Mouse (Mus musculus) retina, postnatal 1 day (tissue): Measurements from ENCODE around the gene Irak2.

Source experiments
- DNase-seq: peaks from one replicate; pipeline ENCODE4 v3.0.0-alpha.2; 2012

The Irak2 gene

DNA sequence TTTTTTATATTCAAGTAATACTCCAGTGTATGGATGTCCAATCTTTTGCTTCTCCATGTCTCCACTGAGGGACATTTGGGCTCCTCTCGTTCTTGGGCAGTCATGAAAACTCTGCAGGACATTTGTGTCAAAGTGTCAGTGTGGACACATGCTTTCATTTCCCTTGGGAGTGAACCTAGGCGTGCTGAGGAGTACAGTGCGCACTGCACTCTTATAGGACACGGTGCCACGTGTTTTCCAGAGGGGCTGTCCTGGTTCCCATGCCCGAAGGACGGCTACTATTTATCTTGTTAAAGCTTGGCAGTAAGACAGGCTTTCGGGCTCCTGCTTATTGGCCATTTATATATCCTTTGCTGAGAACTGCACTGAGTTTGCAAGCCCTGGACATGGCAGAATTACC is 4.3 kb downstream of the Irak2 start:
- no peak for DNase-seq

DNA sequence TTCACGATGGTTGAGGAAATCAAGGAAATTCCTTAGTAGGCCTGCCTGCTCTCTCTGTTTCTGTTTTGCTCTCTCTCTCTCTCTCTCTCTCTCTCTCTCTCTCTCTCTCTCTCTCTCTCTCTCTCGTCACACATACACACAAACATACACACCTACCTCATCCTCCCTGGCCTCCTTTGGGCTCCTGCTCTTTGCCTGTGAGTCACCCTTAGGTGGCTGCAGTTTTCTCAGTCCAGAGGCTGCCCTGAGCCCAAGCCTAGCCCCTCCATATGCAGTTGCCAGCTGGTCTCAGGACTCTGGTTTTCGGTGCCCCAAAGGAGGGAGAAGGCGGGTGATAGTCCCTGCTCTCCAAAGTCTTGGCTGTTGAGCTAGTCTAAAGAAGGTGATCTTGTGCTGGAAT is 4.8 kb downstream of the Irak2 start:
- no peak for DNase-seq

DNA sequence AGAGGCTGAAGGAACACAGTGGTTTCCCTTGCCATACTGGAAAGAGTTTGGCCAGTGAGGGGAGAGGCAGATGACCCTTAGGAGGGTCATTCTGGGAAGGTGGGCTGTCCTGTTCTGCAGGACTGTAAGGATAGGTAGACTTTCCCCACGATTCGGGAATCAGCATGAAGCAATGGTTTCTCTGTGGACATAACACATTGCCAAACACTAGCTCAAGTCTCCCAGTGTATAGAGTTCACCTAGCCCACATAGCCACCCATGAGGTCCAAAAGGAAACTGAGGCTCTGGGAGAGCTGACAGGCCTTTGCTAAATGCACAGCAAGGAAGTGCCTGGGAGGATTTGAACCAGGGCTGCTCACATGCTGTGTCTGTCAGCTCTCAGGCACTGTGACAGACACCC is 5.7 kb downstream of the Irak2 start:
- DNase-seq = no peak

DNA sequence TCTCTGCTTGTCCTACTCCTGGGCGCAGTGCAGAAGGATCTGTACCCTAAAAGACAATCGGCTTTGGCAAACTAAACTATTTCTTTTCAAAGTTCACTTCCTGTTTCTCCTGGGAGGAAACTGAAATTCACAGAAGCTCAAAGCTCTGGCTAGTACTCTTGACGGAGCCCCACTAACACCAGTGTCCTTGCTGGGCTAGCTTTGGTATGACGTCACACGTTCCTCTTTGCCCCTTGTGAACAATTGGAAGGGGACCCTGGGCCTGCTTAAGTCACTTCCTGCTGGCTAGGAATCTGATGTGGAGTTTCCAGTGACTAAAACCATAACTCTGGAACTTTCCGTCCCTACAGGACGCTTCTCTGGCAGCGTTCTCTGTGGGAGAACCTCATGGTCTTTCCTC is 6.5 kb downstream of the Irak2 start:
- no peak for DNase-seq

DNA sequence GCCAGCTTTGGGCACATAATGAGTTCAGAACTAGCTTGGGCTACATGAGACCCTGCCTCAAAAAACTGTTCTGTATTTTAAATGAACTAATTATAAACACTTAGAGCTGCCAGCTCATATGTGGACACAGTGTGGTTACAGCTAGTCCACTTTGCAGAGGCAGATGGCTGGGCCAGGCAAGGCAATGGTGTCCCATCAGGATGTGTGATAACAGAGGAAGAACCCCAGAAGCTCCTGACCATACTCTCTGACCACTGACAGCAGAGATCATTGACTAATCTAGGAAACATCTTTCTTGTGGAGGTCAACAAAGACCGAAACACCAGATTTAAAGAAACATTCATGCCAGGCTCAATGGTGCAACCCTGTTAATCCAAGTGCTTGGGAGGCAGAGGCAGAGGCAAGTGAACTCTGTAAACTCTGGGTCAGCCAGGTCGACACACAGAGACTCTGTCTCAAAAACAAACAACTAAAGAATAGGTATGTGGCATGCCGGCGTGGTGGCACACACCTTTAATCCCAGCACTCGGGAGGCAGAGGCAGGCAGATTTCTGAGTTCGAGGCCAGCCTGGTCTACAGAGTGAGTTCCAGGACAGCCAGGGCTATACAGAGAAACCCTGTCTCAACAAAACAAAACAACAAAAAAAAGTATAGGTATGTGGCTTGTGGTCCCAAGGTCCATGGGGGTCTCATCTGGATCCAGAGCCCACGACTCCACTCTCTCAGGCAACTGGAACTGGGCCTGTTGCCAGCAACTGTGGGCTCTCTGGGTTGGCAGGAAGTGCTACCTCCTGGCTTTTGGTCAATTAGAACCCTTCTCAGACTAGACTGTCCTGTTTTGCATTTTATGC is 11.3 kb downstream of the Irak2 start:
- DNase-seq = no peak

DNA sequence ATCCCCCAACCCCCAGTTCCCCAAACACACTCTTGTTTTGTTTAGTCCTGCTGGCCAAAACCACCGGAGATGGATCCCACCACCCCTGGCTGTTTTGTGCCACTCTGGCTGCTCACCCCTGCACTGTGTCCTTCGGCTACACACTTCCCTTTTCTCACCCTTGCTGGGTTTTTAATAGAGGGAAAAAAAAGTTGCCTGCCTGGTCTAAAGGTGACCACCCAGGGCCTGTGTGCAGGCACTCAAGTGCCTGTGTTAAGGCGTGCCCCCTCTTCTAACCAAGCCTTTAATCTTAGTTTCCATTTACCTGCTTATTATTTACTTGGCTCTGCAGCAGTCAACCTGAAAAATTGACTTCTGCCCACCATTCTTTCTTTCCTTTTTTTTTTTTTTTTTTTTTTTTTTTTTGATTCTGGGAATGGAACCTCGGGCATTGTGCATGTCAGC is 12.0 kb downstream of the Irak2 start:
- no peak for DNase-seq

DNA sequence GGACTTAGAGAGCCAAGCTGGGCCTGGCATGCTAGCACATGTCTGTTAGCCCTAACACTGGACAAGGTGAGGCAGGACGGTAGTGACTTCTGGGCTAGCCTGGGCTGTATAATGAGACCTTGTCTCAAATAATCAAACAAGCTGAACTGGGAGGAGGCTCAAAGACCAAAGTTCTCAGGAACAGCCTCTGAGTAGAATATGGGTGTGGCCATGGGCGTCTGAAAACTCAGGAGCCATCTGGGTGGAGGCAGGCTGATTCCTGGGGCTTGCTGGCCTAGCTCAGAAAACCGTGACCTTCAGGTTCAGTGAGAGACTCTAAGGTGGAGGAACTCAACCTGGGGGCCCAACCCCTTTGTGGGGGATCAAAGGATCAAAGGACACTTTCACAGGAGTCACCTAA is 13.4 kb downstream of the Irak2 start:
- DNase-seq = no peak

DNA sequence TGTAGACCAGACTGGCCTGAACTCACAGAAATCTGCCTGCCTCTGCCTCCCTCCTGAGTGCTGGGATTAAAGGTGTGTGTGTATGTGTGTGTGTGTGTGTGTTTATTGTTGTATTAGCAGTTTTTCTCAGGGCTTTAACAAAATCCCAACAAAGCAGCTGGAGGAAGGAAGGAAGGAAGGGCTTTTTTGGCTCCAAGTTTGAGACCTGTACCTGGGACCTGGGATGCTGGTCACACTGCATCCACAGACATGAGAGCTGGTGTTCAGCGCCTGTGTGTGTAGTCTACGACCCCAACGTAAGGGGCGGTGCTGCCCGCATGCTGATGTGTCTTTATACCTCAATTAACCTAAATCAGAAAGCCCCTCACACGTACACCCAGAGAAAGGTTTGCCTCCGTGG is 15.3 kb downstream of the Irak2 start:
- DNase-seq = no peak

DNA sequence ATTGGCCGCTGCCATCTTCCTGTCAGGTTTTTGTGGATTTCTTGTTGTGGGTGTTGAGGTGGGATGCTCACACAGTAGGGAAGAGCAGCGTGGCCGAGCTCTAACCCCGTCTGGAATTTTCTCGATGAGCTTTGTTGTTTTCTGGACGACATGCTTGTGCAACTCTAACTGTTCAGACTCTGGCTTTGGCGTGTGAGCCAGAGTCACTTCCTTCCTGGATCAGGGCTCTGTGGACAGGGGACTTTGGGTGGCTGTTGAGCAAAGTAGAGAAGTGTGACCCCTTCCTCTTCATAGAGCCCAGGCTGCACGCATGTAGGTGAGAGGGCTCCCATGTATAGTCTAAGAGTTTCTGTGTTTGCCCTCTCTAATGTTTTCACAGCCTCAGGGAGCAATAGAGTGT is 15.8 kb downstream of the Irak2 start:
- no peak for DNase-seq

DNA sequence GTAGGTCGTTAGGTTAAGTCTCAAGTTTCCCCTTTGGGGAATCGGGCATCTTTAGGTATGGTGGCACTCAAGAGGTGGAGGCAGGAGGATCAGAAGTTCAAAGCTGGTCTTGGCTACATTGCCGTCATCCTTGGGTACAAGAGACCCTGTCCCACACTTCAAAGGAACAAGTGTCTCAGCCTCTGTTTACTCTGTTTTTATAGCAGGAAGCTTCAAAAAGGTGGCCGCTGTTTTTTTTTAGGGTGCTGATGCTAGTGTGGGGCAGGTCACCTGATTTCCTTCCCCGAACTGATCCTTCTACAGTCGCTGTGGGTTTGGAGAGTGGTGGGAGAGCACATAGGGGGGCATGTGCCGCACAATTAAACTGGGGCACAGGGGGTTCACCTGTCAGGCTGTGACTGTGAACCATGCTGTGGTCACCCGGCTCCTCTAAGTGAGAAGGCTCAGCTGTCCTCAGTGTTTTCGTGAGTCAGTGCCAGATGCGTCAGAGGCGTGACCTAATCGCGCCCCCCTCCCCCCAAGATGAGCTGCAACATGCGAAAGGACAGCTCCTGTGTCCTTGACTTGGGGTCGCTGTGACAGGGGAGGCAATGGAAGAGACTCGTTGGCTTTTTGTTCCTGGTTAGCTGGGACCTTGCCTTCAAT is 16.6 kb downstream of the Irak2 start:
- DNase-seq = no peak

DNA sequence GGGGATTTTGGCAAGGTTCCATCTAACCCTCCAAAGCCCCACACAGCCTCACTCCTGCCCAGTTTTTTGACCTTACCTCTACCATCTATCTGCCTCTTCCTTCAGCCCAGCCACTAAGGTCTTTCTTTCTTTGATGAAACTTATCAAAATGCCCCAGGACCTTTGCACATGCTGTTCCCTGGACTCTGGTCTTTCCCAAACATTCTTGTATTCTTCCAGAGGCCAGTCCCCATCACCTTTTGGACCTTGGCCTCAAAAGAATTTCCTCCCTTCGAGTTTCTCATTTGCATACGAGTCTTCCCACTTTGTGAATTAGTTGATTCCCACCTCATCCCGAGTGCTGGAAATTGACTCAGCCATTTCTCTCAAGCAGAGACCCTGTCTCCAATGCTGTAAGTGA is 17.2 kb downstream of the Irak2 start:
- DNase-seq = no peak

DNA sequence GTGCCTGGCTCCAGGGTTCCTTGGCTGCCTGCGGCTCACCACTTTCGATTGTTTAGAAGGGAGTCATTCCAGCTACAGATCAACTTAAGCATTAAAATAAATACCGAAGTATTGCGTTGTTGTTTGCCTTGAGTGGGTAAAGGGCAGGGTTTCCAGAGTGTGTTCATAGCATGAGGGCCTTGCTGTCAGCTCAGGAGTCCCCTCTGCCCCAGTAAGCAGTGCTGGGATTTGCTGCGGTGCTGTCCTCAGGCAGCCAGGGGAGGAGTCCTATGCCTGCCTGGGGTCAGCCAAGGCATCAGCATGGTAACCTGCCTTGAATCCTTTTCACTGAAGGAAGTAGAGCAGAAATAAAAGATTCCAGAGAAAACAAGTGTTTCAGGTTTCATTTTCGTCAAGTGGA is 18.6 kb downstream of the Irak2 start:
- DNase-seq = peak; percentile 89

DNA sequence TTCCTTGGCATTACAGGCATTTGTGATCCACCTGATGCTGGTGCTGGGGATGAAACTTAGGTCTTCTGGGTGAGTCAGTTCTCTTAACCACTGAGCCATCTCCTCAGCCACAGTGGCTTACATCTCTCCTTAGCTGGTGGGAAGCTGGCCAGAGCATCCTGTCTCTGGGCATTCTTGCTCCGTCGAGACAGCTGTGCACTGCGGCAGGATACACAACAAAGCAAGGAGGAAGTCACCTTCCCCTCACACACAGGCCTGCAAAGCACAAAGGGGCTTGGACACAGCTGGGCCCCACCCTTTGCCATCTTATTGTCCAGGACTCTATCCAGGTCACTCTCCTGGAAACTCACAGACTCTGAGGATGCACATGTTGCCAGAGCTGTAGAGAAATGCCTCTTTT is 20.0 kb downstream of the Irak2 start:
- no peak for DNase-seq

DNA sequence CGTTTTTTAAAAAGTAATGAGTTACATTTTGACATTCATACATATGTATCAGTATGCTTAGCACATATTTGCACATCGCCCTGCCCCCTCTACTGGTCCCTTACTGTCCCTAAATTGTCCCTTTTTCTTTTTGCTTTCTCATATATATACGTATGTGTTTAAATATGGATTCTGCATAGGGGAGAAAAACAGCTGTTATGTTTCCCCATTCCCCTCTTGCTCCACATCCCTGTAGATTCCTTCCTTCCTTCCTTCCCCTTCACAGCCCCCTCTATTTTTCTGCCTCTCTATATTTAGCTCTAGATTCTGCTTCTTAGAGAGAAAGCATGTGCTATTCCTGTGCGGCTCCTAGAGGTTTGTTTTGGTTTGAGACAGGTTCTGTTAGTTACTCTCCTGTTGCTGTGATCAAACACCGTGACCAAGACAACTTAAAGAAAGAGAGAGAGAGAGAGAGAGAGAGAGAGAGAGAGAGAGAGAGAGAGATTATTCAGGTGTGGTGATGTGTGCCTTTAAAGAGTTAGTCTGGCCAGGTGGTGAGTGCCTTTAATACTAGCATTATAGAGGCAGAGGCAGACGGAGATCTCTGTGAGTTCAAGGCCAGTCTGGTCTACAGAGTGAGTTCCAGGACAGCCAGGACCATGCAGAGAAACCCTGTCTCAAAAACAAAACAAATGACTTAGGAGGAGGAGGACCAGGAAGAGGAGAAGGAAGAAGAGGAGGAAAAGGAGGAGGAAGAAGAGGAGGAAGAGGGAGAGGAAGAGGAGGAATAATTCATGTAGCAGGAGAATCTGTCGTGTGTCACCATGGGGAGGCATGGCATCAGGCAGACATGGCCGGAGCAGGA is 21.6 kb downstream of the Irak2 start:
- DNase-seq = no peak

DNA sequence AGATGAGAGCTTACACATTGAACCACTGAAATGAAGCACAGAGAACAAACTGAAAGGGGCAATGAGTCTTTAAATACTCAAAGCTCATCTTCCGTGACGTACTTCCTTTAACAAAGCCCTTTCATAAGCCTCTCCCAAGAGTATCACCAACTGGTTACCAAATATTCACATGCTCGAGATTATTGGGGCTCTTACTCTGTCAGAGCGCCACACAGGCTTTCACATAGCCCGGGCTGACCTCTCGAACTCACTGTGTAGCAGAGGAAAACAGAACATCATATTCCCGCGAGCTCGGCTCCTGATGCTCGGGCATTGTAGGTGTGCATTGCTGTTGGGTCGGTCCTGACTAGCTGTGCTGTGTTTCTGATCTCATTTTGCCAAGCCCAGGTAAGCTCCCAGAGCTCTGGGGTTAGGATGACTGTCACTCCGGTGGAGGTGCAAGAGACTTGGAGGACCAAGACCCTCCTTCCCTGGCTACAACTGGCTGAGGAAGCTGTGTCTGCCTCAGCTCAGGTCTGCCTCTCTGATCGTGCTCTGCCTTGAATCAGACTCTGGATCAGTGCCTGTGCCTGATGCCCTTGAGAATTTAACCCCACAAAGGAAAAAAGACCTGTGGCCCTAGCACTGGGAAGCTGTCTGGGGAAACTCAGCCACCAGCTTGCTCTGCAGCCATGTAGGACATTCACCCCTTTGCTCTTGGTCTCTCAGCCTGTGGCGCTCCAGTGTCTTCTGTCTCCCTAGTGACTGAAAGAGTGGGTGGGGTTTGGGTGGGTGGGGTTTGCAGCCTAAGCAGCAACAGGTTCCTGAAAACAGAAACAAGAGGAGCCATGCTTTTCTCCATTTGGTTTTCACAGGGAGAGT is 22.5 kb downstream of the Irak2 start:
- DNase-seq = peak; percentile 66

DNA sequence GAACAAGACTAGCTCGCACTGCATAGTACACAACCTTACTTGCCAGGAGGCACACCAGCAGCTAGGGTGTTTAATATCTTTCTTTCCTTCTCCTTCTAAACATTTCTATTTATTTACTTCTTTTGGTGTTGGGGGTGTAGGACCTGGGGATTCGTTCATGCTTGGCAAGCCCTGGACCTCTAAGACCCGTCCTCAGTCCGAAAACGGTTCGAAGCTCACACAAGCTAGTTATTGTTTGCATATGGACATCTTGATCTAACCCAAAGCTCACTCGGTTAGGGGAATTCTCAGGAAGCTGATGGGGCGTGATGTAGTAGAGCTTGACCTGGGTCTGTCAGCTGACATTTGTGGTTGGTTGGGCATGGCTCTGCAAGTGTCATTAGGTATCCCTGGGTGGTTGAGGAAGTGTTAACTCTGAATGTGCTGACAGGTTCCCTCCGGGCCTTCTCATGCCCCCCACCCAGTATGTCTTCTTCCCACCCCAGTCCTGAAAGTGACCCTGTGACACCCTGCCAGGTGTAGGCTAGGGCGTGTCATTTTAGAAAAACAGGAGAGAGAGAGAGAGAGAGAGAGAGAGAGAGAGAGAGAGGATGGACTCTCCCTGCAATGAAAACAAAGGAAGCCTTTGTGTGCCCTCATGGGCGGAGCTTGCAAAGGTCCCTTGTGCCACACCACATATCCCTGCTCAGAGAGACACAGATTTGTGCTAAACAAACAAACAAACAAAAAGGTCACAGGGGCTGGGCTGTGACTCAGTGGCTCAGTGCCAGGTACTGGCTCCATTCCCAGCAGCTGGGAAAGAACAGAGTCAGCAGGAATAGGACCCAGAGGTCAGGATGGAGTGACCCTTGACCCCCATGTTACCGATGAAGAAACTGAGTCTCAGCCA is 23.3 kb downstream of the Irak2 start:
- DNase-seq = peak; percentile 93

DNA sequence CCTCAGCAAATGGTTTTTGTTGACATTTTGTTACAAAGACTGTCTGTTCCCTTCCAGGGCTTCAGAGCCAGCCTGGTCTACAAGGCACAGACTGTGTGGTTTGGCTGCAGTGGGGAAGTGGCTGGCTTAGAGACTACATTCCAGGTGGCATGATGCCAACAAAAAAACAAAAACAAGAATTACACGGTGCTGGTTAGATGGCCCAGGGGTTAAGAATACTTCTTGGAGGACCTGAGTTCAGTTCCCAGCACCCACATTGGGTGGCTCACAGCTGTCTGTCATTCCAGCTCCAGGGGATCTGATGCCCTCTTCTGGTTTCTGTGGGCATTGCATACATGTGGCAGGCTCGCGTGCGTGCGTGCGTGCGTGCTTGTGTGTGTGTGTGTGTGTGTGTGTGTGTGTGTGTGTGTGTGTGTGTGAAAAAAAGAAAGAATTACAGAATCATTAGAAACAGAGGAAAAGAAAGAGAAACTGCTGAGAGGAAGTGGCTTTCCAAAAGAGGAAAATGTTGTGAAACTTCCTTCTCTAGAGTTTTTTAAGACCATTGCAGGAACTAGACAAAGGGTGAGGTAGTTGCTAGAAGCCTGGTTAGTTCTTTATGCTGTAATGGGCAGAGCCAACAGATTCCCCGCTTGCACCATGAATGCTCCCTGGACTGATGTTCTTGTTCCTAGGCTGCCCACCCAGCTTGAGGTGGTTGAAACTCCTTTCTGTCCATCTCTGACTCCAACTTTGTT is 24.9 kb downstream of the Irak2 start:
- DNase-seq = no peak

DNA sequence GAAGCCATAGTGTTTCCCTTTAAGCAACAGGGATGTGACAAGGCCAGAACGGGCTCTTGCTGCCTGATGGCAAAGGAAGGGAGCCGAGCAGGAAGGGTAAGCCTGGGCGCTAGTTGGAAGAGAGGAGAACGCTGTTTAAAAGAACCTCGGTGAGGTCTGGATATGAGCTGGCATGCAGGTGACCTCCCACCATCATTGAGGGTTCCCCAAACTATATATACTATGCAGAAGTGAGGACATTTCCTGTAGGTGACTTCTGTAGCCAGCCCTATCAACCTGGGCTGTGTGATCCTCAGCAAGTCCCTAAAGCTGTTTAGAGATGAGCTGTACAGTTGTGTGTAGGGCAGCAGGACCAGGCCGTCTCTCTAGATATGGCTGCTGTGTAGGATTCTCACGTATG is 26.0 kb downstream of the Irak2 start:
- no peak for DNase-seq

DNA sequence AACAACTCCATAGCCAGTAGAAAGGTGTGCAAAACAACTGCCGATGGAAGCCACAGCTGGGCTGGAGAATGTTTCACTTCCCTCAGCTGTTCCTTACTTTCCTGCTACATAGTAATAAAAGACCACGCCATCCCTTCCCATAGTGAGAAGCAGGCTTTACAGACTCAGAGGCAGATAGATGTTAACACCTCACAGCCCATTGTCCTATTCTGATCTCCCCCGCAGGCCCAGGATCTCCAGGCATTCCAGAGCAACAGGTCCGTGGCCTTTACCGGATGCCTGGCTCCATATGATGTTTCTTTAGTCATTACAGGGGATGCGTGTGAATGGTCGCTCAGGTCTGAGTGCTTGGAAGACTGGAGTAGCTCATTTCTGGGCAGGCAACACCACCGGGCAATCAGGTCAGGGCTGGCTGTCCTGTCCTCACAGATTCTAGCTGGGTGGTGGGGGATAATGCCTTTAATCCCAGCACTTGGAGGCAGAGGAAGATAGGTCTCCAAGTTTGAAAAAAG is 29.4 kb downstream of the Irak2 start:
- DNase-seq = no peak

DNA sequence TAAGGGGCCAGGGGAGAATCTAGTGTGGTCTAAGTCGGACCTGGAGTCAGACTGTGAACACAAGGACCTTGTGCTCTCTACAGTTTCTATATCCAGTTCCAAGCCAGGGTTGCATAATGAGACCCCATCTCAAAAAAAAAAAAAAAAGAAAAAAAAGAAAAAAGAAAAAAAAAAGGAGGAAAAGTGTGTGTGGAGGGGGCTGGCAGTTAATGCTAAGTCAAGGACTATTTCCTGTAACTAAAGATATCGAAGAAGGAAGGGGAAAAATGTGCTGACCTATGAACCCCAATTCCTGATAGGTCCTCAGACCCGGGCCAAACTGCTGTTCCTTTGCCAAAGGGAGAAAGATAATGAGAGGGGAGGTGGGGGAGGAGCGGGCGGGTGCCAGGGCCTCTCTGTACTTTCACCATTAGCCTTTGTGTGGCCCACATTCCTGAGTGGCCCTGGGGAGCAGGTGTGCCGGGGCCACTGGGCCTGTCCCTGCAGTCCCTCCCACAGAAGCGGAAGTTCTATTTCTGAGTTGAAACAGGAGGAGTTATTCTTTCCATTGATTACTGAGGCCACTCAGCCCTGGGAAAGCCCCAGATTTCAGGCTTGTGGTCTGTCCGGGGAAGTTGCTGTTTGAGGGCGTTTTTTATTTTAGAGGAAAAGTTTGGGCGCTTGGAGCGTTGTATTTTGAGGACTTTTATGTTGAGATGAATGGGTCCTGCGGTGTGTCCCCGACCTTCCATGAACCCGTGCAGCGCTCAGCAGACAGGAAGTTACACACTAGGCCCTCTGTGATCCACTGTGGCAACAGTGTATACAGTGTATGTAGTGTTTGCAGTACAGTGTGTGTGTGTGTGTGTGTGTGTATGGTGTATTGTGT is 30.3 kb downstream of the Irak2 start:
- peak; percentile 66 for DNase-seq
